Mouse (Mus musculus): ENCODE results near the gene Rab23. TPM values are rescaled to one million over a fixed set of nuclear protein-coding genes. Genes with fewer than 3 reads are reported as not detected.
A peak's percentile ranks its signal among the peaks of the same experiment; 100 is the strongest.
"Not testable (repeated sequence)": the region's sequence is repeated elsewhere in the genome, so short reads cannot be mapped to it uniquely, and the experiment has no call there.

The Rab23 gene
- polyA plus RNA-seq, 1 experiment from 2014 or later, result 37.8 TPM

DNA sequence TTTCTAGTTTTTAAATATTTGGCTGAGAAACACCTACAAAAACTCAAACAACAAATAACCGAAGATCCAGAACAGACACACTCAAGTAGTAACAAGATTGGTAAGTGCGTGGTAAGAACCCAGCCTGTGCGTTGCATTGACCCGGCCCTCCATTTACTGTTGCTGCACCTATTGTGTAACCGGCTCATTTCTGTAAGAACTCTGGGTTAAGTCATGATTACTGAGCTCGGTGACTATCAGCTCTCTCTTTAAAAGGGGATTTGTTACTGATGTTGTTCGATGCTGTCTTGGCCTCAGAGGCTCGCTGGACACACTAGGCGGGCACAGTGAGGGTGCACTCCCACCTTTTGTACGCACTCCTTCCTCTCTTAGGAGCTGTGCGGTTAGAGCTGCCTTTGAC lies 18.6 kb downstream of the Rab23 start:
- no peaks in the 10 kb centered on the region for H3K9me3 ChIP-seq
- no peaks in the 10 kb centered on the region for H3K27me3 ChIP-seq
- WGBS, result 94% methylated on average over 11 of the region's 11 CpGs
- H3K4me3 ChIP-seq, result no peak overlapping the region
- H3K9ac ChIP-seq, result no peak overlapping the region
- no peak overlapping the region for H3K4me2 ChIP-seq (replicated peaks)
- ATAC-seq (ENCODE audit: low FRiP score, low read depth), result no peak
- H3K36me3 ChIP-seq, result peaks cover 81% of the 10 kb centered on the region
- H3K27ac ChIP-seq, result no peak overlapping the region
- H3K4me1 ChIP-seq, result no peaks in the 10 kb centered on the region

DNA sequence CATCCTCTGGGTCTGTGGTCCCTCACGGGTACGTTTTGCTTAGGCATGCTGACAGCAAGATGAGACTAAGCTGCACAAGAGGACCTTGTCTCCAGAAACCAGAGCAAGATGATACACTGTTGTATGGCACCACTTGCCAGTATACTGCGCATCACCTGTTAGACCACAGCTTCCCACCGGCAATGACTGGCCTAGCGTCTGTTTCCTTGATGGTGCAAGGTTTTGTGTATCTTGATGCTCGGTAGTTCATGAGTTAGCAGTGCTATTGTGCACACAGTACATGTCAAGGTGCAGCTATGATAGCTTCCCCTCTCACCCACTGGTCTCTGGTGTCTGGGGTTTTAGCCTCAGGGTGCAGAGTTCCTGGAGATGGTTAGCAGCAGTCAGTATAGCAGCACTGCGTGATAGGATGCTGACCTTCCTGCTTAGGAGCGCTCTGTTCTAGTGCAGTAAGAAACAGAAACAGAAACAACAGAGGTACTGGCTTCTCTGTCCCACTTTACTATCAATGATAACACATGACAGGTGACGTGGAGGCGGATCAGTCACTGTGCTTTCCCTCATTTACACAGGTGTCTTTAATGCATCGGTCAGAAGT lies 19.1 kb downstream of the Rab23 start:
- H3K27me3 ChIP-seq, result no peaks in the 10 kb centered on the region
- H3K9me3 ChIP-seq, result no peaks in the 10 kb centered on the region
- 88% methylated on average over 11 of the region's 11 CpGs for WGBS
- no peaks in the 10 kb centered on the region for H3K4me1 ChIP-seq
- no peak for ATAC-seq (ENCODE audit: low FRiP score, low read depth)
- H3K36me3 ChIP-seq, result peaks cover 76% of the 10 kb centered on the region
- no peak overlapping the region for H3K27ac ChIP-seq
- H3K4me2 ChIP-seq (replicated peaks), result no peak overlapping the region
- H3K9ac ChIP-seq, result no peak overlapping the region
- H3K4me3 ChIP-seq, result no peak overlapping the region

DNA sequence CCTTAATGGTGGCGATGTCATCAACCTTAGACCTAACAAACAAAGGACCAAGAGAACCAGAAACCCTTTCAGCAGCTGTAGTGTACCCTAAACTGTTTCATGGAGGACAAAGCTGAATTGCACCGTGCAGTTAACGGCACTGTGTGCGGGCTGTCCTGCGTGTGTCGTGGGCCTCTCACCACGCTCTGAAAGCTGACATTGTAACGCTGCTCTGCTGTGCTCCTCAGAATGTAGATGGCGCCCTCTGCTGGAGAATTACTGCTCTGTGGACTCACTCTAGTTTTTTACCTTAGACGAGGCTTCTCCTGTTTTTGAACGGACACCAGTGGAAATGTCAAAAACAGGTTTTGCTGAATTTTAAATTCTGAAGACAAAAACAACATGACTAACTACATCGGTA lies 19.6 kb downstream of the Rab23 start:
- Histone ChIP-seq H3K9ac (no peak overlapping the region), H3K4me2 (replicated peaks) (no peak overlapping the region), H3K4me3 (no peak overlapping the region), H3K36me3 (peaks cover 72% of the 10 kb centered on the region), H3K27me3 (no peaks in the 10 kb centered on the region), H3K9me3 (no peaks in the 10 kb centered on the region), H3K27ac (no peak overlapping the region), H3K4me1 (no peaks in the 10 kb centered on the region)
- peak; percentile 86 for ATAC-seq (ENCODE audit: low FRiP score, low read depth)
- 27% methylated on average over 12 of the region's 12 CpGs for WGBS

DNA sequence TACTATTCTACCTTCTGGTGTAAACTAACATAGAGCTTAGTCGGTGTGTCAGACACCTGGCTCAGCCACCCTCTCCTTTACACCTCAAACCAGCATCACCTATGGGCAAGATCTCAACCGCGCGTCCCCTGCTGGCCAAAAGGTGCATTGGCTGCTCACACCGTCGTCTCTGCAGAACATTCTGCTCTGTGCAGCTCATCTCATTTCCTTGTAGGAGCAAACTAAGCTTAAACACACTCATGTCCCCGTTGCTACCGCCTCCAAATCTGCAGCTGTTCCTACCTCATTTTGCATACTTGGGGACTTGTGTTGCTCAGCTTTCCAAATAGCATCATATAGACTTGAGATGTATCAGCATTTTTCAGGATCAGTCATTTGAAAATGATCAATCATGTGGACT lies 23.2 kb downstream of the Rab23 start:
- Histone ChIP-seq H3K9me3 (no peaks in the 10 kb centered on the region), H3K4me2 (replicated peaks) (no peak overlapping the region), H3K27me3 (no peaks in the 10 kb centered on the region), H3K36me3 (peaks cover 73% of the 10 kb centered on the region), H3K4me1 (no peaks in the 10 kb centered on the region), H3K9ac (no peak overlapping the region), H3K4me3 (no peak overlapping the region), H3K27ac (no peak overlapping the region)
- 18% methylated on average over 8 of the region's 8 CpGs for WGBS
- ATAC-seq (ENCODE audit: low FRiP score, low read depth), result no peak

DNA sequence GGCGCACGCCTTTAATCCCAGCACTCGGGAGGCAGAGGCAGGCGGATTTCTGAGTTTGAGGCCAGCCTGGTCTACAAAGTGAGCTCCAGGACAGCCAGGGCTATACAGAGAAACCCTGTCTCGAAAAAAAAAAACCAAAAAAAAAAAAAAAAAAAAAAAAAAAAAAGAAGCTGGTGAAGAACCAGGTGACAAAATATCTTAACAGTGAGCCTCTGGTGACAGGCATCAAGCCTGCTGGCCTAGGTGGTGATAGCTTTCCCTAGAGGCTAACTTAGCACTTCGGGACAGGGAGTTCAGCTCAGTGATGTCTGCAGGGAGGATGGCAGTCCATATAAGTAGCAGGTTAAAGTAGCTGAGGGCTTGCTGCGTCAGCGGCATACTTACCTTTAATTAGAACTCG lies 25.1 kb downstream of the Rab23 start:
- ATAC-seq (ENCODE audit: low FRiP score, low read depth); H3K27me3 ChIP-seq; H3K4me2 ChIP-seq (replicated peaks); H3K4me1 ChIP-seq; H3K27ac ChIP-seq; H3K9ac ChIP-seq; H3K9me3 ChIP-seq; H3K4me3 ChIP-seq: not testable (repeated sequence)
- 97% methylated on average over 8 of the region's 9 CpGs for WGBS
- peaks cover 64% of the 10 kb centered on the region for H3K36me3 ChIP-seq

DNA sequence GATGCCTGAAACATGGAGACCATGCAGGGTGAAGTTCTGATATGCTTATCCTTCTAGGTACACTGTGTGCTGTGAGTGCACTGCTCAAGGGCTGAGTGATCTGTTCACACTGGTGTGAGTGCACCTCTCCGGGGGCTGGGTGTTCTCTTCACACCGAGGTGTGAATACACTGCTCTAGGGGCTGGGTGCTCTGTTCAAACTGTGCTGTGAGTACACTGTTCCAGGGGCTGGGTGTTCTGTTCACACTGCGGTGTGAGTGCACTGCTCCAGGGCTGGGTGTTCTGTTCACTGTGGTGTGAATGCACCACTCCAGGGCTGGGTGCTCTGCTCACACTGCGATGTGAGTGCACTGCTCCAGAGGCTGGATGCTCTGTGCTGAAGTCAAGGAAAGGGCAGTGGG lies 26.2 kb downstream of the Rab23 start:
- no peak overlapping the region for H3K4me2 ChIP-seq (replicated peaks)
- H3K4me1 ChIP-seq, result no peaks in the 10 kb centered on the region
- no peak for ATAC-seq (ENCODE audit: low FRiP score, low read depth)
- H3K36me3 ChIP-seq, result peaks cover 55% of the 10 kb centered on the region
- no peak overlapping the region for H3K27ac ChIP-seq
- H3K9me3 ChIP-seq, result no peaks in the 10 kb centered on the region
- WGBS, result 88% methylated on average over 4 of the region's 4 CpGs
- no peak overlapping the region for H3K4me3 ChIP-seq
- no peak overlapping the region for H3K9ac ChIP-seq
- H3K27me3 ChIP-seq, result no peaks in the 10 kb centered on the region

DNA sequence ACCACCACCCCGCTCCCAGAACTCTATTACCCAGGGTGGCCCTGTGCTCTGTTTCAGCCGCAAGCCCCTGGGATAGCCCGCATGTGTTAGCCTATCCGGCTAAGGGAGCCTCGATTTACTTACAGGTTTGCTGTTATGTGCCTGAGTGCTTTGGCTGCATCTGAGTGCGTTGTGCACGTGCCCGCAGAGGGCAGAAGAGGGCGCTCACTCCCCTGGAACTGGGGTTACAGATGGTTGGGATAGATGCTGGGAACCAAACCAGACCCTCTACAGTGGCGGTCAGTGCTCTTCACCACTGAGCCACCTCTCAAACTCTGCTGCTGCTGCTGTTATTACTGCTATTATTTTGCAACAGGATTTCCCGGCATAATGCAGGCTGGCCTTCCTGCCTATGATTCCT lies 29.4 kb downstream of the Rab23 start:
- Histone ChIP-seq H3K4me2 (replicated peaks) (no peak overlapping the region), H3K27ac (no peak overlapping the region), H3K4me3 (no peak overlapping the region), H3K9me3 (no peaks in the 10 kb centered on the region), H3K36me3 (peaks cover 41% of the 10 kb centered on the region), H3K9ac (no peak overlapping the region), H3K4me1 (0 out of 2 replicates have a peak, but pooled peaks cover 4% of the 10 kb centered on the region), H3K27me3 (no peaks in the 10 kb centered on the region)
- no peak for ATAC-seq (ENCODE audit: low FRiP score, low read depth)
- 96% methylated on average over 11 of the region's 11 CpGs for WGBS

DNA sequence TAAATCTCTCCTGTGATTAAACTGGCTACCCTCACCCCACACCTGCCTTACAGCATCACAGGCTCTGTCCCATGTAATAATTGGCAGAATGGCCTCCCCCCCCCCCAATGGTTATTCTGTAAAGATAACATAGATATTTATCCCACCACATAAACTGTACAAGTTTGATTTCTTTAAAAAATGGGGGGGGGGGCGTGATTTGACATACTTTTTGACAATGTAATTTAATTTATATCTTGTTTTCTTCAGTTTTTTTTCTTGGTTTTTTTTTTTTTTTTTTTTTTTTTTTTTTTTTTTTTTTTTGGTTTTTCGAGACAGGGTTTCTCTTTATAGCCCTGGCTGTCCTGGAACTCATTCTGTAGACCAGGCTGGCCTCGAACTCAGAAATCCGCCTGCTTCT lies 30.0 kb downstream of the Rab23 start:
- not testable (repeated sequence) for ATAC-seq (ENCODE audit: low FRiP score, low read depth); H3K27me3 ChIP-seq; H3K9me3 ChIP-seq; H3K4me2 ChIP-seq (replicated peaks); H3K27ac ChIP-seq; H3K4me3 ChIP-seq; H3K9ac ChIP-seq; H3K4me1 ChIP-seq
- peaks cover 37% of the 10 kb centered on the region for H3K36me3 ChIP-seq
- WGBS, result 74% methylated on average over 4 of the region's 4 CpGs

DNA sequence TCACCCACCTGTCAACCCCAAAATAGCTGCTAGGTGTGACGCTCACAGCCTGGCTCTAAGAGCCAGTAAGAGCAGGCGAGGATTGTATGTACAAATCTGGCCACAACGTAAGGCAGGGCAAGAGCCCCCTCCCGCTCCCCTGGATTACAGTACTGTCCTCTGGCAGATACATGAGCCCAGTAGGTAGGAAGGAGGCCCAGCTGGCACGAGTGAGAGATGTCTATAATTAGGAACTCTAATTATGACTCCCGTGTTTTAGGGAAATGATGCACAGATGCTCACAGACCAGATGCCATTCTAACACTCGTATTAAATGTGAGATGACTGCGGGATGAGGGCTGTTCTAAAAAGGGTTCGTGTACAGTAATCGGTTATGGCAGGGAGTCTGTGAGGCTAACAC lies 31.6 kb downstream of the Rab23 start:
- no peak for ATAC-seq (ENCODE audit: low FRiP score, low read depth)
- Histone ChIP-seq H3K27ac (no peak overlapping the region), H3K4me3 (no peak overlapping the region), H3K27me3 (no peaks in the 10 kb centered on the region), H3K9me3 (no peaks in the 10 kb centered on the region), H3K4me1 (peaks cover 18% of the 10 kb centered on the region), H3K9ac (no peak overlapping the region), H3K4me2 (replicated peaks) (no peak overlapping the region), H3K36me3 (peaks cover 24% of the 10 kb centered on the region)
- 84% methylated on average over 10 of the region's 10 CpGs for WGBS

DNA sequence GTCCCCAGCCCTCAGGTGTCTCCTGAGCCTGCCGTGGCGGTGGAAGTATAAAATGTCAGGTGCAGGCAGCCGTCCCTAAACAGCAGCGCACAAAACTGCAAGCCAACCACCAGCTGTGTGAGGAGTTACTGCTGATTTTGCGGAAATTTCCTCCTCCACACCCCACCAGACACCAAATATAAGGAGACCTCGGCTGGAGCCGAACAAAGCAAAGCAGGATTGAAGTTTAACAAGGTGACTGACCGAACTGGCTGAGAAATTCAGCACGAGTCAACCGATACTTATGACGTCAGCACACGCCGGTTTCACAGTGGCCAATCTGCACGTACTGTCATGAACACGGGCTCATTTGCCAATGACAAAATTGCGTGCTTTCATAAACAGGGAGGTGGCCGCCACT lies 34.4 kb downstream of the Rab23 start:
- no peak for ATAC-seq (ENCODE audit: low FRiP score, low read depth)
- Histone ChIP-seq H3K9ac (no peak overlapping the region), H3K4me1 (peaks cover 30% of the 10 kb centered on the region), H3K4me2 (replicated peaks) (no peak overlapping the region), H3K4me3 (no peak overlapping the region), H3K27me3 (no peaks in the 10 kb centered on the region), H3K9me3 (no peaks in the 10 kb centered on the region), H3K27ac (no peak overlapping the region), H3K36me3 (no peaks in the 10 kb centered on the region)
- 76% methylated on average over 17 of the region's 17 CpGs for WGBS

DNA sequence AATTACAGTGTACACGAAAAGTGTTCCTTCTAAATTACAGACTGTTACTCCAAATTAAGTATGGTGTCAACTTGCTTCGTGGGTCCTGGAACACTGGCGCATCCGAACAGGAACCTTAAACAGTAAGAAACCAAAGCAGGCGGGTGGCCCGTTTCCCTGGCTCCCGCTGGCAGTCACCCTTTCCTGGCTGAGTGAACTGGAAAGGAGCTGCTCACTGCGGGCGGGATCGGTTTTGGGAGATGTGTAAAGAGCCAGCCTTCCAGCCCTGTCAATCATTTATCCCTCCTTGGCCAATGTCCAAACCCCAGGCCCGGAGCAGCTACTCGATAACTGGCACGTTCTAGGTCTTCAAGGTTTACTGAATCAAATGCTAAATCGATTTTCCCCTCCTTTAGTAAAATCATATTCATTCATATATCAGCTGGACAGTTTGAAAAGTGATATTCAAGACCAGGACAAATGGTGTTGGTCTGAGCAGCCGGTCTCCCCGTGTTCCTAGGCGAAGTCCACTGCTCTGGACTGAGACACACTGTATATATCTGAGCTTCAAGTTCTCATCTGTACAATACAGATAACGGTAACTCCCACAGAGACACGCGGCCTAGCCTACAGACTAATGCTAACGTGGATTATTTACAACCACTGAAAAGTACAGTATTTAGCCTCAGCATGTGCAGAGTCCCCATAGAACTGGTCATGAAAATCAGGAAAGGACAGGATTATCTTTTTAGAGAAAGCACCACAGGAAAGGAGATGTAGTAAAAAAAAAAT lies 35.5 kb downstream of the Rab23 start:
- Histone ChIP-seq H3K4me1 (peaks cover 30% of the 10 kb centered on the region), H3K27me3 (no peaks in the 10 kb centered on the region), H3K36me3 (peaks cover under 1% of the 10 kb centered on the region; the same call in 1 of the 2 replicates), H3K4me2 (replicated peaks) (no peak overlapping the region), H3K9me3 (no peaks in the 10 kb centered on the region), H3K4me3 (no peak overlapping the region), H3K9ac (no peak overlapping the region), H3K27ac (no peak overlapping the region)
- WGBS, result 88% methylated on average over 21 of the region's 21 CpGs
- ATAC-seq (ENCODE audit: low FRiP score, low read depth), result no peak

DNA sequence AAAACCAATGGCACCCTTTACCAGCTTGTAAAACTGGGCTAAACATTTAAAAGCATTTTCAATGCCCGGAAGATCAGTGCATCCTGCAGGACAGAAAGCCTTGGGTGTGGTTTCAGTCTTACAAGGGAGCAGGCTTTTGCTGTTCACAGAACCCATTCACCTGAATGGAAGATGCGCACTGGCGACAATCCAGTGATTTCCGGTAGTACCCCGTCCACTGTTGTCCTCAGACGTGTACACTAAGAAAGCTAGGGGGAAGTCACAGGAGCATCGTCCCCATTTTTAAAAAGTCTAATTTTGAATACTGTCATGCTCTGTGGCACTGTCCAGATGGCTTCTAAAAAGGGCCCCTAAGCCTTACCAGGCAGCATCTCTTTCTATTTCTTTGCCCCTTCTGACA lies 36.1 kb downstream of the Rab23 start:
- Histone ChIP-seq H3K27me3 (no peaks in the 10 kb centered on the region), H3K9me3 (no peaks in the 10 kb centered on the region), H3K4me2 (replicated peaks) (peak overlapping the region; percentile 89), H3K4me3 (peak overlapping the region; percentile 63), H3K36me3 (peaks cover 7% of the 10 kb centered on the region), H3K9ac (0 out of 2 replicates have a peak overlapping the region, but pooled peaks have one; percentile 85), H3K27ac (no peak overlapping the region), H3K4me1 (peaks cover 30% of the 10 kb centered on the region)
- WGBS, result 83% methylated on average over 7 of the region's 7 CpGs
- no peak for ATAC-seq (ENCODE audit: low FRiP score, low read depth)

All from limb, embryonic 13.5 days (tissue).